In genomic region chr12:3671117-3671516, GRCm38 (mm10) we compare ENCODE assay signal across 32 mouse cellular contexts.
DNase-seq lines count a peak whose midpoint lies in the region; ATAC-seq and TF ChIP-seq lines count a peak whose summit lies in the region.
"Had no signal": no experiment of that assay in that cellular context is flagged by ENCODE, and none has a peak within 500 bp of the region (broad histone marks: within the 10 kb centered on the region; RNA-seq: fewer than 3 reads in every experiment).

No protein-coding gene starts in this region.

- no peak for TF ChIP-seq CTCF in hindbrain, postnatal 0 days (IDR thresholded peaks at IDR 0.05; ENCODE audit: low read depth)

- no peak overlapping the region for H3K27ac ChIP-seq in hindbrain, embryonic 16.5 days (ENCODE audit: low read depth, low read length)
- no peak overlapping the region for H3K27ac ChIP-seq in hindbrain, postnatal 0 days
- H3K27ac ChIP-seq in forebrain, embryonic 10.5 days = no peak overlapping the region
- H3K27ac ChIP-seq: embryonic facial prominence, embryonic 12.5 days; hindbrain, embryonic 14.5 days; kidney, embryonic 15.5 days; midbrain, embryonic 10.5 days; neural tube, embryonic 15.5 days; stomach, postnatal 0 days had no signal

- H3K9ac ChIP-seq in hindbrain, embryonic 16.5 days (ENCODE audit: low read depth, low read length) = no peak overlapping the region
- no peak overlapping the region for H3K9ac ChIP-seq in hindbrain, postnatal 0 days (replicated peaks; ENCODE audit: low read length)
- H3K9ac ChIP-seq: embryonic facial prominence, embryonic 12.5 days; heart, embryonic 12.5 days; hindbrain, embryonic 14.5 days; kidney, embryonic 15.5 days; liver, postnatal 0 days; neural tube, embryonic 15.5 days had no signal

- H3K4me3 ChIP-seq in hindbrain, embryonic 16.5 days (ENCODE audit: low read length) = no peak overlapping the region
- no peak overlapping the region for H3K4me3 ChIP-seq in hindbrain, postnatal 0 days (ENCODE audit: low read length)
- no peak overlapping the region for H3K4me3 ChIP-seq in forebrain, embryonic 10.5 days
- H3K4me3 ChIP-seq: embryonic facial prominence, embryonic 12.5 days; heart, embryonic 12.5 days; kidney, embryonic 15.5 days; midbrain, embryonic 10.5 days; neural tube, embryonic 15.5 days had no signal

- ATAC-seq in hindbrain, embryonic 16.5 days = 0 out of 2 replicates have a peak, but pooled peaks have one; percentile 34
- no peak for ATAC-seq in hindbrain, postnatal 0 days
- ATAC-seq in hematopoietic stem cell, adult 5-6 weeks (replicated peaks in 1 of 2; ENCODE audit: insufficient read depth in 1 of 2, low FRiP score in 2 of 2, low TSS enrichment in 1 of 2, low read depth in 1 of 2, poor library complexity in 2 of 2, severe bottlenecking in 2 of 2) = peak; percentile 87 to 95
- ATAC-seq: liver, postnatal 0 days; Patski had no signal

- H3K4me2 ChIP-seq in hindbrain, embryonic 16.5 days (ENCODE audit: low read length) = no peak overlapping the region
- H3K4me2 ChIP-seq in hindbrain, postnatal 0 days (ENCODE audit: low read depth, low read length) = no peak overlapping the region
- H3K4me2 ChIP-seq: embryonic facial prominence, embryonic 12.5 days; heart, embryonic 12.5 days; hindbrain, embryonic 14.5 days; kidney, embryonic 15.5 days; neural tube, embryonic 15.5 days had no signal

- H3K4me1 ChIP-seq in hindbrain, embryonic 16.5 days (ENCODE audit: control insufficient read depth, insufficient read depth, low read depth, low read length) = no peaks in the 10 kb centered on the region
- H3K4me1 ChIP-seq in hindbrain, postnatal 0 days (ENCODE audit: insufficient read depth, low read length) = no peaks in the 10 kb centered on the region
- 0 out of 2 replicates have a peak, but pooled peaks cover 5% of the 10 kb centered on the region for H3K4me1 ChIP-seq in forebrain, embryonic 10.5 days
- H3K4me1 ChIP-seq: kidney, embryonic 15.5 days; neural tube, embryonic 15.5 days had no signal

- 75% methylated on average over 4 of the region's 4 CpGs for WGBS in hindbrain, embryonic 16.5 days
- WGBS in hindbrain, postnatal 0 days = 52% methylated on average over 4 of the region's 4 CpGs
- 81% methylated on average over 4 of the region's 4 CpGs for WGBS in forebrain, embryonic 10.5 days

- no peaks in the 10 kb centered on the region for H3K27me3 ChIP-seq in hindbrain, embryonic 16.5 days (replicated peaks; ENCODE audit: control insufficient read depth, insufficient read depth, low read length)
- no peaks in the 10 kb centered on the region for H3K27me3 ChIP-seq in hindbrain, postnatal 0 days (ENCODE audit: insufficient read depth, low read length)
- no peaks in the 10 kb centered on the region for H3K27me3 ChIP-seq in forebrain, embryonic 10.5 days (ENCODE audit: poor library complexity, severe bottlenecking)
- H3K27me3 ChIP-seq: embryonic facial prominence, embryonic 12.5 days; heart, embryonic 12.5 days; kidney, embryonic 15.5 days; neural tube, embryonic 15.5 days; Patski had no signal

- no peaks in the 10 kb centered on the region for H3K9me3 ChIP-seq in hindbrain, embryonic 16.5 days (ENCODE audit: control insufficient read depth, low read length)
- no peaks in the 10 kb centered on the region for H3K9me3 ChIP-seq in hindbrain, postnatal 0 days (ENCODE audit: low read length)
- H3K9me3 ChIP-seq in forebrain, embryonic 10.5 days = no peaks in the 10 kb centered on the region
- H3K9me3 ChIP-seq: embryonic facial prominence, embryonic 12.5 days; heart, embryonic 12.5 days; kidney, embryonic 15.5 days; midbrain, embryonic 10.5 days; neural tube, embryonic 15.5 days had no signal

- 0 out of 2 replicates have a peak, but pooled peaks cover 3% of the 10 kb centered on the region for H3K36me3 ChIP-seq in hindbrain, embryonic 16.5 days (ENCODE audit: control insufficient read depth, insufficient read depth, low read length)
- no peaks in the 10 kb centered on the region for H3K36me3 ChIP-seq in hindbrain, postnatal 0 days (ENCODE audit: insufficient read depth, low read length)
- H3K36me3 ChIP-seq in forebrain, embryonic 10.5 days (replicated peaks) = peaks cover 11% of the 10 kb centered on the region; the same call in 1 of the 2 replicates
- H3K36me3 ChIP-seq: embryonic facial prominence, embryonic 12.5 days; heart, embryonic 12.5 days; neural tube, embryonic 15.5 days had no signal

- no peak for DNase-seq in hindbrain, postnatal 0 days (ENCODE audit: low spot score)
- DNase-seq in thymus, postnatal 0 days (ENCODE audit: low spot score) = peak; percentile 25
- no peak for DNase-seq in thymus, adult 18-20 months
- DNase-seq in natural killer cell, adult 2 months (ENCODE audit: low spot score in 2 of 2) = peak; percentile 1 to 10
- DNase-seq in forebrain, embryonic 10.5 days (ENCODE audit: extremely low spot score, low spot score) = no peak
- DNase-seq in kidney, postnatal 10 days = no peak
- DNase-seq: adrenal gland, postnatal 10 days; cerebellum, adult 11 months; cerebellum, adult 9-10 months; cerebellum, postnatal 36 days; embryo, embryonic 11 days; gastrocnemius, postnatal 14 days; heart, adult 18-20 months; heart, postnatal 4 days; kidney, adult 18-20 months; kidney, postnatal 4 days; layer of hippocampus, adult 9-11 months; liver, postnatal 0 days; lung, postnatal 36 days; right cerebral cortex, postnatal 25 days; spleen, adult 18-20 months; thymus, adult 2 months had no signal

Comparison
In these comparisons a context has a peak if more than half of its experiments do, and no peak if none do; other contexts are left out.
1. DNase-seq: peak in thymus, postnatal 0 days (single experiment) and natural killer cell, adult 2 months (2 of 2); none in hindbrain, postnatal 0 days (single experiment), thymus, adult 18-20 months (0 of 2), forebrain, embryonic 10.5 days (single experiment) and kidney, postnatal 10 days (single experiment).